Mouse (Mus musculus) adipose tissue, adult 10 weeks (tissue): ENCODE measurements around the gene Itgb5. TPM values are rescaled to one million over a fixed set of nuclear protein-coding genes. Genes with fewer than 3 reads are reported as not detected.

ENCODE experiments used
- polyA plus RNA-seq: library from polyadenylated mRNA; stranded (reverse); fragments of 350-450 nt; fragmentation: Illumina TruSeq; extraction: RNeasy Lipid Tissue Mini Kit (QIAGEN cat#74804); gene quantifications from one replicate; pipeline ENCODE4 v1.2.3, GENCODE M21; 2014; ENCODE audit warnings: low read depth, low replicate concordance

Gene Itgb5
- polyA plus RNA-seq: 65.6 TPM

DNA sequence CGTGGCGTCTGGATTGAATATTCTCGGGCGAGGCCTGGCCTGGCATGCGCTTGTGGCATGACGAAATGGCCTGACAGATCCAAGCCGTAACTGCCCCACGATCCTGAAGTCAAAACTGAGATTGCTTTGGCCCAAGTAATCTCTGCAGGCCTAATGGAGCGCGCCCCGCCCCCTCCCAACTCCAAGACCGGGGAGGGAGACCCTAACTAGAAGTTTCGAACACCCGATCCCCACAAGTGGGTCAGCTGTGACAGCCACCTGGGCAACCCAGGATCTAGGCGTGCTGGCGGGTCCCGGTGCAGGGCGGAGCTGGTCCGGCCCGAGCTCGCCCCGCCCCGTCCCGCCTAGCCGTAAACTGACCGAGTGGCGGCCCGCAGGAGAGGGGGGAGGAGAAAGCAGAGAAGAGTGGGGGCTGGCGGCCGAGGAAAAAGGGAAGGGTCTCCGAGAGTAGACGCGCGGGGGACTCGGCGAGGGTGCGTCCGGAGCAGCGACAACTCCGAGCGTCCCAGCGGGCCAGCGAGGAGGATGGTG, at the start of gene Itgb5:
Gene Itgb5 (plus strand): TSS at position 365 of the 531 bp plus-strand sequence.

DNA sequence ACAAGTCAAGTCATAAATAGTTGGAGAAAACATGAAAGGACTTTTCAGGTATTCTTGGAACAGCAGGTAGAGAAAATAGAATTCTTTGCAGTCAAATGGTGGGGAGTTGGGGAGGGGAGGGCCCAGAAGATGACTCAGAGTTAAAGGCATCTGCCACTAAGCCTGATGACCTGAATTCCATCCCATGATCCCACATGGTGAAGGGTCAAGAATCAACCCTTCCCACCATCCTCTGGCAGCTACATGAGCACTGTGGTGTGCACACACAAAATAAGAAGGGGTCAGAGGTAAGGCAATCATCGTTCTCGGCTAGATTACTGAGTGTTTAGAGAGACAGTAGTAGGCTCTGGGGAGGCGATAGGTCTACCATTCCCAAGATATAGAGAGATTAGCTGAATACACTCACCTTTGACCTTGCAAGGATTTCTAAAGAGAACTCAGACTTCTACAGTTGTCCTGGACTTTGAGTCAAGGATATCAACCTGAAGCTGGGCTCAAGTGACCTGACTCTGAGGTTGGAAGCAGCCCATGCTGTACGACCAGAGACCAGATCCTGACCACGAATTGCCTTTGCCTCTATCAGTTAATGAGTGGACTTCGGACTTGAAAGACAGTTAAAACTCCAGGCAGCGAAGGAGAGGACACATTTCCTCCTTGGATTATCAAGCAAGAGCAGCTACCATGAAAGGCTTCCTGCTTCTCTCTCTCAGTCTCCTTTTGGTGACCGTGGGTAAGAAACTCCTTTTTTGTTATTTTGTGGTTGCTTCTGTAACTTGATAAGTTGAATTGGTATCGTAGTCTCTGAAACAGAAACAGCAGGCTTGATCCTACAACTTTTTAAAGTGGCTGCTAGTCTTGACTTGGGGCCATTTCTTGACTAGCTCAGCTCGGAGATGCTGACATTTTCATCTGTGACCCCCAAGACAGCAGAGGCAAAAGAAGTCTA, 35.3 kb upstream of the Itgb5 start, which contains the start of gene Muc13:
Gene Muc13 (plus strand): TSS at position 192 of the 946 bp plus-strand sequence.

DNA sequence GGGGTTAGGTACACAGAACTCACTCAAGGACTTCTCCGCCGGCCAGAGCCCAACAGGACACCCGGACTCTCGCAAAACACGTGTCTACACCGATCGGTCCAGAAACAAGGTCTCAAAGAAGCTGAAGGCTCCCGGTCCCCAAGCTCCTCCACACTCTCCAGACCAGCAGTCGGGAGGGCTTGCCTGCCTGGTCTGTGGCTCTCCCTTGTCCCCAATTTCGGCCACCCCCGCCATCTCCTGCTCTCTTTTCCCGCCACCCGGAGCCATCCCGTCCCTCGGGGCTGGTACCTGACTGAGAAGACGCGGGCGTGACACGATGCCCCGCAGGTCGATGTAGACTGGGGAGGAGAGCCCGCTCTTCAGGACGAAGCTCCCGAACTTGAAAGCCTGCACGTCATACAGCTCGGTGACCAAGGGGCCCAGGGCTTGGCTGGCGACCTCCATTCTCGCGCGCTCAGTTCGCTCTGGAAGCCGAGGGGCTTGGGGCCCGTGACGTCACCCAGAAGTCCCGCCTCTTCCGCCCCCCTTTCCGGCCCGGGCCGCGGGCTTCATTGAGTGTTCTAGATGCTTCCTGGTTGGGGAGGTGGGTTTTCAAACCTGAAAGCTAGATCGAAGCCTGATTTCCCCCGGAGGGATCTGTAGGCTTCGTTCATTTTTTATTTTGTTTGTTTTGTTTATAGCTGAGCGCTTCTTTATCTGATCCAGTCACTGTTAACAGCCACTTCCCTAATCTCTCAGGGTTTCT, 137.2 kb downstream of the Itgb5 start, which contains the start of gene Umps:
Gene Umps (minus strand): TSS at position 501 of the 745 bp plus-strand sequence.

Other genes with a start within 250 kb of the Itgb5 start
- gene Heg1, start 145.3 kb upstream of the Itgb5 start, polyA plus RNA-seq: 40.7 TPM
- gene Muc13, start 35.6 kb upstream of the Itgb5 start, polyA plus RNA-seq: not detected
- gene Umps, start 137.4 kb downstream of the Itgb5 start, polyA plus RNA-seq: 5.5 TPM